Mouse (Mus musculus): ENCODE data around the gene Uri1.

The Uri1 gene

DNA sequence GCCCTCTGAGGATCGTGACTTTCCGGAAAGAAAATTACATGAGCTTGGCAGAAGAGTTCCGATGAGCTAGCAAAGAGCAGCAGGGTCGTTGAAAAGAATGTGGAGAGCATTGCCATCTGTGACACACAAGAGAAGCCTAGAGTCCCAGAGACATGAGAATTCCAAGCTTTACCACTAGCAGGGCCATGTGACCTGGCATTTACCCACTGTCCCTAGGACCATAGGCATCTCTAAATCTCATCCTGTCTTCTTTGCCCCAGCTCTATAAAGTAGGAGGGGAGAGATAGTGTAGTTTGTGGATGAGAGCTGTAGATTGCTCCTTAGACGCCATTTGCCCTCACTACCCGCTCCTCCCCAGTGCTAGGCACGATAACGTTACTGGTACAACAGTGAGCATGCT is at the start of gene Uri1:
Uri1 (minus strand) TSS at position 101 of the 400 bp plus-strand sequence.
- no peak for DNase-seq (ENCODE audit: low read depth)

DNA sequence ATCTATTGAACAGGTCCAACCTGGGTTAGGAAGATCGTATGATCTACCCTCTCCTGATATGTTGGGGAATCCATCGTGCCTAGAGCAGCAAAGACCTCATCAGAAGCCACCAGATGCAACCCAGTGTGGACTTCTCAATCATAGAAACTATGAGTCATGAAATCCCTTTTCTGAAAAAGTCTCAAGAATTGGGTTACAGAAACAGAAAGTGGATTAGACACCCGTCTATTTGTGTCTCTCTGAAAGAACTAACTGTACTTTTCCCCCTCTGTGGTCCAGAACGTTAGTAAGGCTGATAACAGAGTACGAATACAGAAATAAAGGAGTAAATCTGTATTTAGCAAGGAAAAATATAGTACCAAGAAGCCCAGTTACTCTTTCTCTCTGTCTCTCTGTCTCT is 47.7 kb upstream of the Uri1 start:
- no peak for DNase-seq (ENCODE audit: low read depth)

DNA sequence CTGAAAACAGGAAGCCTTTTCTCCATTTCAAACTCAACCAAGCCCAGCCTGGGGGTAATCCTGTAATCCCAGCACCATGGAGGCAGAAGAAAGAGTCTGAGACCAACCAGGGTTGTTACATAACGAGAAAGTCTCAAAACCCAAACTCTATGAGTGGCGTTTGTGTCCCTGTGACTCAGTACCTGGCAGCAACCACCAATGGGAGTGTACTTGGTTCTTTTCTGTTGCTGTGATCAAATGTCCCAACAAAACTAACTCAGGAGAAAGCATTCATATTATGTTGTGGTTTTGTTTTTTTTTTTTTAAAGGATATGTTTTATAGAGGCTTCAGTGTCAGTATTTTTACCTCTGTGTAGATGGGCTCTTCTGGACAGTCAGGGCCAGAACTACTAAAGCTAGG is 47.3 kb upstream of the Uri1 start:
- no peak for DNase-seq (ENCODE audit: low read depth)

- no peak for DNase-seq (ENCODE audit: low read depth)
Measured at GRCm38 (mm10) chr7:38064431-38064830, 41.1 kb upstream of the Uri1 start.

GRCm38 (mm10) chr7:38061060-38061970 is 38.0 kb upstream of the Uri1 start:
- DNase-seq (ENCODE audit: low read depth): peak; percentile 78

- no peak for DNase-seq (ENCODE audit: low read depth)
Measured at GRCm38 (mm10) chr7:38059636-38060330, 36.4 kb upstream of the Uri1 start.

DNA sequence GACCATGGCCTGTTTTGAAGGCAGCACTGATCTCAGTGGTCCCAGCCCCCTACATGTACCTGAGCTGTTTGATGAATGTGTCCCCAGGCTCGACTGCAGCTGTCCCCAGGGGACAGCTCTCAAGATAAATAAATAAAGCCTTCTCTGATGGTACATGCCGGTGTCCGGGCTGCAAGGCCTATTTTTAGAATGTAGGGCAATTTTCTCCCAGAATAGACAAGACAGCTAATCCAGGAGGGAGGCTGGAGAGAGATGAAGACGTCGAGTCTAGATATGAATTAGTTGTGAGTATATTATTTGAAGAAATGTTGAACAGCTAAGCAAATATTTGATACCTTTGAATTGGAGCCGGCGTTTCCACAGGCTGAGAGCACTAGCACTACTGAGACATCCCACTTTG is 35.7 kb upstream of the Uri1 start:
- no peak for DNase-seq (ENCODE audit: low read depth)

DNA sequence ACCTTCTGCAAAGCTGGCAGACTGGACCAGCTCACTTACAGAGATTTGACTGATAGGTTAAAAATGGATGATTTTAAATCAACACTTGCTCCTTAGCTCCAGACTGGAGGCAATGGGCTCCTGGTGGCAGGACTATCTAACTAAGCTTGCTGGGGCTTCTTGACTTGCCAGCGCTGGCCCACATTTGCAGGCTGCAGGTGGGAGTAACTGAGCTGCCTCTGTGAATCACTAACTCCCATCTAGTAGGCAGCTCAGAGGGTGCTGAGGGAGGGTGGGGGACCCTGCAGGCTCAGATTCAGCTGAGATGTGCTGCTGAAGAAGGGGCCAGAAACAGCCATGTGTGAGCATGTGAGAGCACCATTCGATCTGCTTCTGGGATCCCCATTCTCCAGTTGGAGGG is 32.6 kb upstream of the Uri1 start:
- no peak for DNase-seq (ENCODE audit: low read depth)

DNA sequence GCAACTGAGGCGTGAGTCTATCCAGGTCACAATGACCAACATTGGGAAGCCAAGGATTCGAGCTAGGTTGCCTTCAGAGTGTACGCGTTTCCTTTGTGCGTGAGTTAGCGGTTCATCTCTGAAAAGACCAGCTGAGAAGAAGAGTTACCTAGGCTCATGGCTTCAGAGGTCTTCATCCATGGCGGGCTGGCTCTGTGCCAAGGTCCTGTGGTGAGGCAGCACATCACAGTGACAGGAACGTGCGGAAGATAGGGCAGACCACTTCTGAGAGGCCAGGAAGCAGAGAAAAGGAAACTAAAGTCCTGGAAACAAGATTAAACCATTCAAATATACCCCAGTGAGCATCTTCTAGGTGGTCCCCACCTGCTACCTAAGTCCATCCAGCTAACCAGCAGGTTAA is 30.9 kb upstream of the Uri1 start:
- no peak for DNase-seq (ENCODE audit: low read depth)

DNA sequence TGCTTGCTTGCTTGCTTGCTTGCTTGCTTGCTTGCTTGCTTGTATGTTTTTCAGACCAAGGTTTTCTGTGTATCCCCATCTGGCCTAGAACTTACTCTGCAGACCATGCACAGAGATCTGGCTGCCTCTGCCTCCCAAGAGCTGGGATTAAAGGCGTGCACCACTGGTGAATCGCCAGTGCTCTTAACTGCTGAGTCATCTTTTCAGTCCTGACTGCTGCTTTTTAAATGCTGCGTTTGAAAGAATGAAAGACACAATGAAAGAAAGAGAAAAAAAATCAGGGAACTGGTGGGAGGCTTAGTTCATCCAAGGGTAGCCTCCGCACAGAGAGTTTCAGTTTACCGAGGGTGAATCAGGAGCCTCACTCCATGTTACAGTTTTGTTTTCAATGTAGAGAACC is 23.9 kb upstream of the Uri1 start:
- DNase-seq (ENCODE audit: low read depth): no peak

DNA sequence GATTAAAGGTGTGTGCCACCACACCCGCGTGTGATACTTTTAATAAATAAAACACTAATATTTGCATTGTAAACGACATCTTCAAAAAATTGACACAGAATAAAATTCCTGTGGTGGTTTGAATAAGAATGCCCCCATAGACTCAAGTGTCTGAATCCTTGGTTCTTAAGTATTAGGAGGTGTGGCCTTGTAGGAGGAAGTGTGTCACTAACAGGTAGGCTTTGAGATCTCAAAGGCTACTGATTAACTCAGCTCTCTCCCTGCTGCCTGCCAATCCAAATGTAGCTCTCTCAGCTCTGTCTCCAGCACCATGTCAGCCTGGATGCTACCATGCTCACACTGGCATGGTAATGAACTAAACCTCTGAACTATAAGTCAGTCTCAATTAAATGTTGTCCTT is 17.9 kb upstream of the Uri1 start:
- no peak for DNase-seq (ENCODE audit: low read depth)

GRCm38 (mm10) chr7:38037586-38037985 is 14.2 kb upstream of the Uri1 start:
- DNase-seq (ENCODE audit: low read depth): no peak

- no peak for DNase-seq (ENCODE audit: low read depth)
Measured at GRCm38 (mm10) chr7:38031183-38031582, 7.8 kb upstream of the Uri1 start.

GRCm38 (mm10) chr7:38030606-38031005 is 7.3 kb upstream of the Uri1 start:
- DNase-seq (ENCODE audit: low read depth): no peak

- no peak for DNase-seq (ENCODE audit: low read depth)
Measured at GRCm38 (mm10) chr7:38029986-38030385, 6.6 kb upstream of the Uri1 start.

DNA sequence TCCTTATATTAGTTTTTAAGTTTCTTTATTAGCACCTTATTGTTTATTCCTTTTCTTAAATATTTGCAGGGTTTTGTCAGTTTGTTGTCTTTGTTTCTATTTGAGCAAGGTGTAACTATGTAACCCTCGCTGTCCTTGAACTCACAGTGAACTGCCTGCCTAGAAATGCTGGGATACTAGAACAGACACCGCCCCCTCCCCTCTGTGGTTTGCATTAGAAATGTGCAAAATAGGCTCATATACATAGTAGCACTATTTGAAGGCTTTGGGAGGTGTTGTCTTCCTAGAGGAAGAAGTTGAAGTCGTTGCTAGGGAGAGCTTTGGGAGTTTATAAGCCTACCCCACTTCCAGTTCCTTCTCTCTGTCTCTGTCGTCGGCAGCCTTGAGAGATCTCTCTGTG is 5.7 kb upstream of the Uri1 start:
- DNase-seq (ENCODE audit: low read depth): no peak

GRCm38 (mm10) chr7:38027940-38028600 is 4.7 kb upstream of the Uri1 start:
- DNase-seq (ENCODE audit: low read depth): no peak

DNA sequence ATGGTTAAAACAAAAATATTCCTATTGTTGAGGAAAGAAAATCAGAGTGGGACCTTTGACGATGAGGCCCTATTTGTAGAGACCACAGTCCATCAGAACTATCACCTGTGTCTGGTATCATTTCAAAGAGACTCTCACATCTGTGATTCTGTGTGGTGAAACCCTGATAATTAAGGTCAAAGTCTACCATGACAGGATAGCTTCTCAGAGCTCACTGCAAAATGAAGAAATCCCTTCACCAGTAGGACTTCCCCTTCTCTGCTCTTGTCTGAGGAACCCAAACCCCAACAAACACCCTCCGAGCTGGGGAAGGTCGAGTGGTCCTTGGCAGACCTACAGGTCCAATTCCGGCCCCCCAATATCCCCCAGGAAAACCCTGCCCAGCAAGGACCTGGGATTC is 1.5 kb upstream of the Uri1 start:
- no peak for DNase-seq (ENCODE audit: low read depth)

DNA sequence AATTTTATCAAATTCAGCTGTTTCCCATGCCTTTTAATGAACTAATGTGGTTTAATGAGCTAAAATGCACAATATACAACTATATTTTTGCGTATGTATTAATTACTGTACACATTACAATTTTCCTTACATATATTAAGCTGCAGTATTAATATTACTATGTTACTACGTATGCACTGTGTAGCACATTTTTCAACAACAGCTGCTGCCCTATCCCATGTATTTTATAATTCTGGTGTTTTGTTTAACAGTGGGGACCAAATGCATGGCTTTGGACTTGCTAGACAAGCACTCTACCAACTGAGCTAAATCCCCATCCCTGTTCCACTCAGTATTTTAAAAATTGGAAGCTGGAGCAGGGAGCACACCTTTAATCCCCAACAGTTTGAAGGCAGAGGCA is 3.6 kb downstream of the Uri1 start:
- DNase-seq (ENCODE audit: low read depth): no peak

- DNase-seq (ENCODE audit: low read depth): peak; percentile 84
Measured at GRCm38 (mm10) chr7:38019369-38019749, 4.0 kb downstream of the Uri1 start.

GRCm38 (mm10) chr7:38018416-38019368 is 4.7 kb downstream of the Uri1 start:
- DNase-seq (ENCODE audit: low read depth): peak; percentile 50

DNA sequence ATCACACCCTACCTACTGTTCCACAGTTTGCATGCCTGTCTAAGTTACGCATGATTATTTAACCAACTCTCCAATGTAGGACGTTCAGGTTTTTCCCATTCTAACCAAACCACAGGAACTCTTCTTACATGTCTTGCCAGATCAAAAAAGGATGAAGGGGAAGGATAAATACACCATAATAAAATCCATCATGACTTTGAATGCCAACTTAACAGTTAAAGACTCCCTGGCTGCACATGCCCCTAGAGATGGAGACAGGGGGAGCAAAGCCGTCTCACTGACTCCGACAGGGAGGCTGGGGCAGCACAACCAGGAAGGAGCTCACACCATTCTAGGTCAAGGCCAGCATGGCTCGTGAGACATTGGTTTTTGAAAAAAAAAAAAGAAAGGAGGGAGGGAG is 8.0 kb downstream of the Uri1 start:
- DNase-seq (ENCODE audit: low read depth): no peak

Data from c-Kit-positive CD71-negative TER-119-negative erythroid progenitor cells, embryonic 14.5 days (primary cell).